Mouse (Mus musculus) fibroblast of lung, adult 2 months (primary cell): ENCODE measurements around the gene 2210016L21Rik.
A peak's percentile ranks its signal among the peaks of the same experiment; 100 is the strongest.

Source experiments
- DNase-seq: peaks from one replicate; pipeline ENCODE4 v3.0.0-alpha.2; 2011; ENCODE audit warnings: low read depth

2210016L21Rik gene

DNA sequence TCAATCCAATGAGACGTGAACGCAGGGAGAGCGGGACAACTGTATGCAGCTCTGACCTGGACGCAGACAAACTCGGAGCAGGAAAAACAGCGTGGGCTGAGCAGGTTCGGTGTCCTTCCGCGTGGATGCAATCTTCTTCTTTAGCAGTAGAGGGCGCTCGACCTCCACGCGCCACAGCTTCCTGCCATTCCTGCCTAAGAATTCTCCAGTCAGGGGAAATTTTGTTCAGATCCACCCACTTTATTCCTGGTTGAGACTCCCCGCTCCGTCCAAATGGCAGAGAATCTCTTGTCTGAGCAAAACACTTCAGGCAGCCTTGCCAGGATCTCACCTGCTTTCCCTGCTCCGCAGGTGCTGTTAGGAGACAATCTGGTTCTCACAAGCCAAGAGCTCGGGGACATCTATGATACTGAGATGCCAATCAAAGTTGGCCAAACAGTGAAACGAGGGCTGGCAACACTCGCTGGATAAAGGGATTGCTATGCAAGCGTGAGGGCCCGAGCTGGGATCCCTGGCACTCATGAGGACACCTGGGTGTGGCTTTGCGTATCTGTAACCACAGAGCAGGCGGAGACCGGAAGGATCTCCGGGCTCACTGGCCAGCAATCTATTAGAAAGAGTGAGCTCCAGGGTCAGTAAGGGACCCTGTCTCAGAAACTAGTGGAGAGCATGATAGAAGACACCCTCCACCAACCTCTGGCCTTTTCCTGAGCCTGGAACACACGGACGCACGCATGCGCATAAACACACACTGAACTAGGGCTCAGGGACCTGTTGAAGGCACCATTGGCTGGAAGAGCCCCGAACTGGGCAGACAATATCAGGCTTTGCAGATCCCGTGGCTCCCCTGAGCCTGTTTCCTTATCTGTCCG is 37.5 kb downstream of the 2210016L21Rik start:
- DNase-seq: peak; percentile 40

DNA sequence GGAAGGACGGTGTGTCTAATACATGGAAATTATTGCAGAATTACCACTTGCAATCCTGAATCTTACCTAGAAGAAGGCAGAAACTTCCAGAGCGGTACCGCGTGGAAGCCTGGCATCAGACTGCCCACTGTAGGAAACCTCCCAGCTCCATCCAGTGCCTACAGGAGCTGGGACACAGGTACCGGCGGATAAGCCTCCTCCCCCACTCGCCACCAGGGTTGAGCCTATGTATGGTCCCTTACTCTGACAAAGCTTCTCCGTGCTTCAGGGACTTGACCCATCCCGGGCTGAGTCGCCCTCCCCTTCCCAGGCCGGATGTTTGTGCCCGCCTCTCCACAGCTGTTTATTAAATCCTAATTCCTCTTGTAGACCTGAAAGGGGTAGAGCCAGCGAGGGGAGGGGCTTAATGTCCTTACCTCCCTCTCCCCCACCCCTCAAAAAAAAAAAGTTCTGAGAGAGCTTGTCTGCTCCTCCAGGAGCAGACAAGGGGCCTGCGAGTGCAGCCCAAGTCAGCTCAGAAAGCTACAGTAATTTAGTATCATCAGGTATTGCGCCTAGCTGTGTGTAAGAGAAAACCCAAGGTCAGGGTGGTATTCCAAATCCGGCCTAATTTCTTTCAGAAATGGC is 38.3 kb downstream of the 2210016L21Rik start:
- no peak for DNase-seq

DNA sequence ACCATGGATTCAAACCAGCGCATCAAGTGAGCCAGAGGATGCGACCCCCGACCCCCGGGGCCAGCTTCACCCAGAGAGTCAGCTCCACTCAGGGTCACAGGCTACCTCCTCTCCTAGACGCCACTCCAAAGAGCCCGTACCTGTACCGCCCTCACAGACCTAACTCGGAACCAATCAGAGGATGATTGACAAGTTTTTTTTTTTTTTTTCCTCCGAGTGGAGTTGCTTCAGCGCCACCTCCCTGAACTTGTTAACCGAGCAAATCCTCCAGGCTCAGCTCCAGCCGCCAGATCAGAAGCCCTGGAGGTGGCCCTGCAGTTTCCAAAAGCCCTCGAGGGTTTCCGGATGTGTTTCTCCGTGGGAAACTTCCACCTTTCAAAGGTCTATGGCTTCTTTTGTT is 40.0 kb downstream of the 2210016L21Rik start:
- no peak for DNase-seq

DNA sequence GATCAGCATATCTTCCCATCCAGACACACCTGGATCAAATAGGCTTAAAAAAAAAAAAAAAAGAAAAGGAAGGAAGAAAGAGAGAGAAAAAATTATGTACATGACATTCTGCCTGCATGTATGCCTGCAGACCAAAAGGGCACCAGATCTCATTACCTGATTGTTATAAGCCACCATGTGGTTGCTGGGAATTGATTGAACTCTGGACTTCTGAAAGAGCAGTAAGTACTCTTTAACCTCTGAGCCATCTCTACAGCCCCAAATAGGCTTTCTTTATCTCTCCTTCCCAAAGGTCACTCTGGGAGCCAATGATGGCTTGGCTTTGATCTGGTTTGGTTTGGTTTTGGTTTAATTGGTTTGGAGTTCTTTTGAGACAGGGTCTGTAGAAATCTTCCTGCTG is 43.1 kb downstream of the 2210016L21Rik start:
- no peak for DNase-seq

DNA sequence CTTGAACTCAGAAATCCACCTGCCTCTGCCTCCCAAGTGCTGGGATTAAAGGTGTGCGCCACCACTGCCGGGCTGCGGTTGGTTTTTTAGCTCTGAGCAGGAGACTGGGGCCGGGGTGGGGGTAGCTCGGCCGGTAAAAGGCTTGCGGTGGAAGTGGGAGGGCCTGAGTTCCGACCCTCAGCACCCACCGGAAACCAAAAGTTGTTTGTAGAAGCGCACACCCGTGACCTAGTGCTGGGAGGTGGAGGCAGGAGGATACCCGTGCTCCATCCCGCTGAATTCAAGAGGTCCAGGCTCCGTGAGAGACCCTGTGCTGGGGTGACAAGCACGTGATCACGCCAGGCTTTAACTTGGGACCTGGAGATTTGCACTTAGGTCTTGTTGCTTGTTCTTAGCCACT is 54.5 kb downstream of the 2210016L21Rik start:
- DNase-seq: no peak

DNA sequence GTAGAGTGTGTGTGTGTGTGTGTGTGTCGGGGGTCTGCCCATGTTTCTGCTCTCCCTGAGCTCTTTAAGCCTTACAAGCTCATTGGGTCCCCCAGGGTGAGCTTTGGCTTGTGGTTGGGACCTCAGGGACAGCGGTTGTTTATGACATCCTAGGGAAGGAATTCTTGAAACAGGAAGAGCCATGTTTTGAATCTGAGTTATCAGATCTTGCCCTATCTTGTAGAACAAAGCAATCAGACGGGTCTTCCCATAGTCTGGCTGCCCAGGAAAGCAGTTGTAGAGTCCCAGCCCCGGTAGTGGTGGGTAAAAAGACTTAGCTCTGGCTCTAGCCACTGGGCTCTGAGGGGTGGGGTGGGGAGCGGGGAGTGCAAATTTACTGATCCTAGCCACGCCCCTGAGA is 55.4 kb downstream of the 2210016L21Rik start:
- no peak for DNase-seq
